Mouse (Mus musculus) hindlimb bud, embryonic 11.5 days (tissue): ENCODE data around the gene Coq5.
"Not testable (repeated sequence)": the region's sequence is repeated elsewhere in the genome, so short reads cannot be mapped to it uniquely, and the experiment has no call there.

ENCODE experiments used
- DNase-seq: peaks from one replicate; pipeline ENCODE4 v3.0.0-alpha.2; 2012; ENCODE audit warnings: low read depth, low spot score; ENCODE audit errors: extremely low spot score

Coq5 gene

GRCm38 (mm10) chr5:115302190-115302589 is 22.7 kb downstream of the Coq5 start:
- not testable (repeated sequence) for DNase-seq

- no peak for DNase-seq
These were observed 32.9 kb downstream of the Coq5 start for GRCm38 (mm10) chr5:115312354-115312753.

DNA sequence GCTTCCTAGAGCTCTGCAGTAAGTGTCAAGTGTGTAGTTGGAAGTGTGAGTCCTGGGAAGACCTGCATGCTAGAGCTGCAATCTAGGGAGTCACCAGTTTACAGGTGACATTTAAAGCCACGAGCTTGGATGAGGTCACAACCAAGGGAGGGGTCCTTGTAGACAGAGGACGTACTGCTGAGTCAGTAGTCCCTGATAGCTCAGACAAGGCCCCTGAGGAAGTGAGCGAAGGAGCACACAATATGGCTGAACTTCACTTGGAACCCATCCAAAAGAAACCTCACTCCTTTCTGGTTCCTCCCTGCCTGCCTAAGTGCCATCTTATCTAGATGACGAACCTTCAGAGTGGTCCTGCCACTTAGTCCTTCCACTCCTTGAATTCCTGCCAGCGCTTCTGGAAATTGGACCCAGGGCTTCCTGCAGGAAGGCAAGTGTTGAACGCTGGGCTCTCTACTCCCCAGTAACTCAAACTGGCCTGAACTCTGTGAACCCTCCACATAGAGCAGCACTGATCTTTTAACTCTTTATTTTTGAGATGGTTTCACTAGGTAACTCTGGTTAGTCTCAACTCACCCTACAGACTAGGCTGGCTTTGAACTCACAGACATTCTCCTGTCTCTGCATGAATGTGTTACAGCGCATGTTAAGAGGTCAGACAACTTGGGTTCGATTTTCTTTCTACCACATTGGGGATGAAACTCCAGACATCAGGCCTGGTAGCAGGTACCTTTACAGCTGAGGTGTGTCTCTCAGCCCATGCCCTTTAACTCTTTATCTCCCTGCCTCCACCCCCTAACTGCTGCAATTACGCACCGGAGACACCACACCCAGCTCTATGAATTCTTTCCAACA is 33.6 kb downstream of the Coq5 start:
- no peak for DNase-seq

GRCm38 (mm10) chr5:115313668-115313943 is 34.1 kb downstream of the Coq5 start:
- no peak for DNase-seq

DNA sequence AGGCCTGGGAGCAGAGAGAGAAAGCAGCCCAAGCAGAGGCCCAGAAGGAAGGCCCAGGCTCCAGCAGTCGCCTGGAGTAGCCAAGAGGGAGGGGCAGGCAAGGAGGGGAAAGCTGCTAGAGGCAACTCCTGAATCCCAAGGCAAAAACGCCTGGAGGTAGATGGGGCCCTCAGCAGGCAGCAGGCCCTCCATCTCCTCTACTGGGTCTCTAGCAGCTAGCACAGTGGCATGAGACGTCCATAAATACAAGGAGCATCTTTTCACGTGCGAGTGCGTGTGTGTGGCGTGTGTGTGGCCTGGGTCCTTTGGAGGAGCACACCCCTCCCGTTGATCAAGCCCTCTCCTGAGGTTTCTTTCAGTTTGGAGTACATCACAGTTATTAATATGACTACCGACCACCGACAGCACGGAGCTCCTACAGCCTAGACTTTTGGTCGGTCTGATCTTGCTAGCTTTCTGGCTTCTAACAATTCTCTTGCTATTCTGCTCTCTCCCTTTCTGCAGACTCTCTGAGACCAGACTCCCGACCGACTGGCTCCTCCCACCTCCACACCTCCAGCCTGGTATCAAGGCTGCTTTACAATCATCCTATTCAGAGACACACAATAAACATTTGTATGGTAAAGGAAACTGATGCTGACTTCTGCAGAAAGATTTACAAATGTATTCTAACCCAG is 37.6 kb downstream of the Coq5 start:
- DNase-seq: no peak

GRCm38 (mm10) chr5:115317645-115318328 is 38.3 kb downstream of the Coq5 start:
- no peak for DNase-seq

DNA sequence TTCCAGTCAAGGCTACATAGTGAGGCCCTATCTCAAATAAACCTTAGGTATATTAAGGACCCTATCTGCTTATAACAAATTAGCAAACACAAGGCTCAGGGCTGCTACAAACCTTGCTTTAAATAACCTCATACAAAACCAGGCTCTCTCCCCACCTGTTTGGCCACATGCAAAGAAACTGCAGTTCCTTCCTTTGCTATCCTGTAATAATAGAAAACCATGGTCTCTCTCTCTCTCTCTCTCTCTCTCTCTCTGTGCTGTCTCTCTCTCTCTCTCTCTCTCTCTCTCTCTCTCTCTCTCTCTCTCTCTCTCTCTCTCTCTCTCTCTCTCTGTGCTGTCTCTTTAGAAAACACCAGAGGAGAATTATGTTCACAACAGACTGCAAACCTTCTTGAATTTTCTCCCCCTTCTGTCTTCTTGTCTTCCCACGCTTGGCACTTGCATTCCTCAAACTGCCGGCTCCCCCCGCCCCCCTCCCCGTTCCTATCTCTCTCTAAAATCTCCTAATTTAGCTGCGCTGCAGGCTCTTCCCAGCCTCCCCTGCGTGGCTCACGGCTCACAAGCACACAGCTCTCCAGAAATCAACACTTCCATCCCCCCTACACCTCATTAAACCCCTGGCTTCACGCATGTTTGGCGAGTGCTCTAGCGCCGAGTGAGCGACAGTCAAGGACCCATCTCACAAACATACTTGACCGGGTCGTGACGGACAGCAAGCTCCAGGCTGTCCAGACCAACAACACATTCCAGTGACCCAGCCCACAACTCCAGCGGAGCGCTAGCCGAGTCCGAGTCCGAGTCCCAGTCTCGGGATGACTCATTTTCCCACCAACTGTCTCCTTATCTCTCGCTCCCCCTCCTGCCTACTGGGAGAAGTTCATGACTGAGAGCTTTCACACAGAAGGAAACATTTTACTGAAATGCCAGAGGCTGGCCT is 39.8 kb downstream of the Coq5 start:
- no peak for DNase-seq

DNA sequence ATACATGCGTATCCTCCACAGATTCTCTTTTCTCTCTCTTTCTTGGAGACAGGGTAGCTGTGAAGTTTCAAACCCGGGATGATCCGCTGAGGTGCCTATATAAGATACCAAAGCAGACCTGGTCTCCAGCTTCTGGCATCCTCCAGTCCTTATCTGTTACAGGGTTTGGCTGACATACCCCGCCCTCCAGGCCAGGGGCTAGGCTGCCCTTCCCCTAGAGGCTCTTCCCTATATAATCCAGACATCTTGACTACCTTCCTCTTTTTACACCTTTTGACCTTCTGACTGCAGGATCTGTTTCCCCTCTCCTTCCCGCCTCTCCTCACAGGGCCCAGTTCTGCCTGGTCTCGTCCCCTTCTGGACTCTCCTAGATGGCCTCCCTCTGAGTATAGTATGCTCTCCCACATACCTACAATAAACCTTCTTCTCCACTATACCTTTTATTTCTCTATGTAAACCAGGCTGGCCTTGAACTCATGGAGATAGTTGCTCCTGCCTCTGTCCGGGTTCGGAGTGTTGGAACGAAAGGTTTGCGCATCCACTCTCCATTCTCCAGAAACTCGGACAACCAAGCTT is 46.9 kb downstream of the Coq5 start:
- no peak for DNase-seq

DNA sequence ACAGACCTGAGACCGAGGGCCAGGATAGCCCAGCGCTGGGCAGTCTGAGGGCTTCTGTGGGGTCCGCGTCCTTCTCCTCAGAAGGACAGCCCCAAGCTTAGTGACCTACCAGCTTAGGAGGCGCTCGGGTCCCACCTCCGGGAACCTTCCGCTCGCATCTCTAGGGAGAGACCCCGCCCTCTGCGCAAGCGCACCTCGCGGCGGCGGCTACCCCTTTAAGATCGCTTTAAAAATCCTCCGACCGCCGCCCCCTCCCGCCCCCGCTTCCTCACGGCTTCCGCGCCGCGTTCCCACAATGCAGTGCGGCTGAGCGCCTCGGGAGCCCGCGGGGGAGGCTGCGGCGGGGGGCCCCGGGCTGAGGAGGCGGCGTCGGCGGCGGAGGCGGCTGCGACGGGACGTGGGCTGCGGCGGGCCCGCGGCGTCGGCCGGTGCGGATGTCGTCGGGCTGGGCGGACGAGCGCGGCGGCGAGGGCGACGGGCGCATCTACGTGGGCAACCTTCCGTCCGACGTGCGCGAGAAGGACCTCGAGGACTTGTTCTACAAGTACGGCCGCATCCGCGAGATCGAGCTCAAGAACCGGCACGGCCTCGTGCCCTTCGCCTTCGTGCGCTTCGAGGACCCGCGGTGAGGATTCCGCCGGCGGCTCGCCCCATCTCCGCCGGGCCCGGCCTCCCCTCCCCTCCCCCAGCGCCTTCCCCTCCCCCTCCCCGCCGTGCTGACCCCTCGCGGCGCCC is 47.6 kb downstream of the Coq5 start, which contains the start of gene Srsf9:
Gene Srsf9, plus strand, starts transcription at position 303 of the 735 bp plus-strand sequence.
- no peak for DNase-seq

DNA sequence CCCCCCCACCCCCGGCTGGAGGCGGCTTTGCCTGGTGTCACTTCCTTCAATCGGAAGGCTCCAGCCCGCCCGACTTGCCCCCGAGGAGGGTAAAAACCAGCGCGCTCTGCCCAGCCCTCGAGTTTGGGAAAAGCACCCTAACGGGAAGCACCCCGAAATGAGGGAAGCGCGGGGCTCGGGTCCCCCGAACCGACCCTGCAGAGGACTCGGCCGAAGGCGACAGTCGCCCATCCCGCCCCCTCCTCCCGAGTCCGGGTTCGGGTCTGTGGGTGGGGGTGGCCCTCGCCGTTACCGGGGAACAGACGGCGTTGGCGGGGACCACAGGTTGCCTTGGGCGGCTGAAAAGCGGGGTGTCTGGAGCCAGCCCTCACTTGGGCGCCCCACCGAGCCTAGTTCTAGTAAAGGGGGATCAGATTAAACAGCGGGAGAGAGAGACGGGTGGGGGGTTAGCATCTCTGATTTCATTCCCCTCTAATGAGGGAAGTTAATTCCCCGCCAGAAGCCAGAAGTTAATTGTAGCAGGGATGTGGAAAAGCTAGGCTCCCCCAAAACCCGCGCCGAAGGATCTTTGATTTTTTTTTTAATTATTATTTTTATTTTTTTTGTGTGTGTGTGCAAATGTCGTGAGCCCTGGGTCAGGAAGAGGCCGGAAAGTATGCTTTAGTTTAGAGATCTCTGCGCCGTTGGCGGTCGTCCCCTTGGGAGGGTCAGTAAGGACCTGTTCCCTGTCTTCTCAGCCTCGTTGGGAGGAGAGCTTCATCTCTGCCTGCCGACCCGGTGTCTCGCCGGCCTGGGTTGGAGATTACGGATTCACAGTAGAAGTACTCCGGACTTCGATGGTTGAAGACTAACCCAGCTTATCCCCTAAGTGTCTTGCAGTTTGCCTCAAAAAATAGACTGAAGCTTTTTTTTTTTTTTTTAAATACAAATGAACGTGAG is 48.4 kb downstream of the Coq5 start:
- DNase-seq: no peak

DNA sequence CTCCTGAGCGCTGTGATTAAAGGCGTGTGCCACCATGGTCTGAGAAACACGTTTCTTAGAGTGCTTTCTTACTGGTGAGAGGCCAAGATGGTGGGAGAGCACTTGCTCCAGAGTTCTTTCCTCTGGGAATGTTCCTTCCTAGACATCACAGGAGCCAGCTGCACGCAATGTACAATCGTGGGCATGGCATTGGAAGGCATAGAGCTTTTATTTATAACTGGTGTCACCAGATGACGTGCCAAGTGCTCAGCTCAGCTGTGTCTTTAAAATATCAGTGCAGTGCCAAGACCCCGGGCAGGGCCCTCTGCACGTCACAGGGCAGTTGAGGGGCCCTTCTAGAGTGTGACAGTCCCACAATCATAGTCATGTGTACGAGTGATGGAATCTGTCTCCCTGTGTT is 51.5 kb downstream of the Coq5 start:
- DNase-seq: no peak

GRCm38 (mm10) chr5:115333626-115334025 is 54.2 kb downstream of the Coq5 start:
- no peak for DNase-seq

DNA sequence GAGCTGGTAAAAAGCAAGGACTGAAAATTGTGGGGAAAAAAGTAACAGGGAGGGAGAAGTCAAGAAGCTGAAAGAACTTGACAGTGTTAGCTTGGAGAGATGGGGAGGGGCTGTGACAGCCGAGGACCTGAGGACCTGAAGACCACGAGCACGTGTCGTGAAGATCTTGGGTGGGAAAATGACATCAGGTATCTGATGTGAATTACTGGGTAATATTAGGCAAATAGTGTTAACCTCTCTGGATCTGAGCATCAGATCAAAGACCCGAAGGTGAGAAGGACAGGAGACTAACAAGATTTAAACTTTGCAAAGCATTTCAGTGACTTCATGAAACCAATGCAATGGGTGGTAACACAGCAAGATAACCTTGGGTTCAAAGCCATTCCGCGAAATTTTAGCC is 60.5 kb downstream of the Coq5 start:
- no peak for DNase-seq

- no peak for DNase-seq
These were observed 61.3 kb downstream of the Coq5 start, which contains the start of the genes Gatc and Triap1 for GRCm38 (mm10) chr5:115340577-115341313. Gatc (minus strand) TSS chr5:115341178. Triap1 (plus strand) TSS chr5:115341225.

DNA sequence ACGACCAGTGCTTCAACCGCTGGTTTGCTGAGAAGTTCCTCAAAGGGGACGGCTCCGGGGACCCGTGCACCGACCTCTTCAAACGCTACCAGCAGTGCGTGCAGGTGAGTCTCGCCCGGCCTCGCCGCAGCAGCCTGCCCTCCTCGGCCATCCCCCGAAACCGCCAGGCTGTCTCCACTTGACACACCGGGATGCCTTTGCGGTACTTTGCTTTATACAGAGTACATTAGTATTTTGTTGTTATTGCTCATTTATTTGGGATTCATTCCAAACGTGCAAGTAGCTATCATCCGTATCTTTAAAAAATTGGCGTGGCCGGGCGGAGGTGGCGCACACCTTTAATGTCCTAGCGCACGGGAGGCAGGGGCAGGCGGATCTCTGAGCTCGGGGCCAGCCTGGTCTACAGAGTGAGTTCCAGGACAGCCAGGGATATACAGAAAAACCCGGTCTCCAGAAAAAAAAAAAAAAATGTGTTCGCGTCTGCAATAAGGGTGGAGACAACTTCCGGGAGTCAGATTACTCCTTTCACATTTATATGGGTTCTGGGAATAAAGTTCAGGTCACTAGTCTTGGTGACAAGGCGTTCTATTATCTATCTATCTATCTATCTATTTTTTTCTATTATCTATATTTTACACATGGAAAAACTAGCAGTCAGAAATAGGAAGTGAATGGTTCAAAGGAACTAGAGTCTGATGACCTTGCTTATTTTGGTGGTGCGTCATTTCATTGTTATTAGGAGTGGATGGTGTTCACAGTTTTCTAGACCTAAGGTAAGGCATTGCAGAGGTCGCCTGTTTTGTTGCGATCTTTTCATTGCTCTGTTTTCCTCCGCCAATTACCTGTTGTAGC is 62.1 kb downstream of the Coq5 start:
- no peak for DNase-seq
